Mouse (Mus musculus): ENCODE measurements at regions not wholly inside any gene's neighbourhood (a gene's known extent, or its start where the extent isn't known, plus 50 kb on each side); places are given as distances from the start of the nearest gene placed in this dataset.

DNA sequence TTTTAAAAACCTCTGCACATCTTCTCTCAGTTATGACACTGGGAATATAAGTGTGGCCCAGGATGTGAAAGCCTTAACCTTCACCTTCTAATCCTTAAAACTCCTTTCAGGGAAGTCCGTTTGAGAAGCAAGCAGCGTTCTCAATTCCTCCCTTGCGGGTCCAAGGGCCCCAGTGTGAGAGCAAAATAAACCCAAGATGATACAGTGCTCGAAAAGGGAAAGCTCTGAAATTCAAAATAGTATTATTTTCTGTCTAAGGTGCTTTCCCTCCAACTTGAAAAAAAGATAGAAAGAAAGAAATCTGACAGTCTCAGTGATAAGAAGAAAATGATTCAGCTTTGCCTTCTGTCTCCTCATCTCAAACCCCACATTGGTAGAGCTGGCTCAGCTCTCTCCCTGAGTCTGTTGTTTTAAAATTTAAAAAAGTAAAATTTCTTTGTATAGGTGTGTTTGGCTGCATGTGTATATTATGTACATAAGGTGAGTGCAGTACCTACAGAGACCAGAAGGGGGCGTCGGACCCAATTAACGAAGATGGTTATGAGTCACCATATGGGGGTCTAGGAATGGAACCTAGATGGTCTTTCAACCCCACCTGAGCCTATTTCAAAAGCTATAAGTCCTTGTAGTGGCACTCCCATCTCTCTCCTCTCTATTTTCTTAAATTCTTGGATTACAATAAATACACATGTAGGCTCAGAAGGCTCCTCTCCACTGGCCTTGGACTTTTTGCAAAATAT is 222.3 kb upstream of the Spdye4c start:
- H3K27me3 ChIP-seq (replicated peaks; ENCODE audit: control insufficient read depth, insufficient read depth, low read length): no peaks in the 10 kb centered on the region
- no peak overlapping the region for H3K9ac ChIP-seq (ENCODE audit: low read depth, low read length)
- H3K9me3 ChIP-seq (ENCODE audit: control insufficient read depth, low read length): no peaks in the 10 kb centered on the region
- 73% methylated on average over 7 of the region's 7 CpGs for WGBS
- no peak overlapping the region for H3K4me2 ChIP-seq (ENCODE audit: low read depth, low read length)
- peaks cover 19% of the 10 kb centered on the region for H3K4me1 ChIP-seq (ENCODE audit: control insufficient read depth, insufficient read depth, low read length)
- H3K4me3 ChIP-seq (ENCODE audit: low read depth, low read length): no peak overlapping the region
- no peaks in the 10 kb centered on the region for H3K36me3 ChIP-seq (ENCODE audit: control insufficient read depth, insufficient read depth, low read length)
- DNase-seq (ENCODE audit: low spot score) (no peak), ATAC-seq (ENCODE audit: low read depth) (no peak)
- H3K27ac ChIP-seq (replicated peaks; ENCODE audit: low read depth, low read length): no peak overlapping the region

GRCm38 (mm10) chr2:128370821-128371220 is 220.2 kb upstream of the Spdye4c start:
- no peak overlapping the region for H3K4me2 ChIP-seq (ENCODE audit: low read depth, low read length)
- DNase-seq (ENCODE audit: low spot score): no peak
- H3K4me1 ChIP-seq (ENCODE audit: control insufficient read depth, insufficient read depth, low read length): peaks cover 14% of the 10 kb centered on the region
- H3K9me3 ChIP-seq (ENCODE audit: control insufficient read depth, low read length): no peaks in the 10 kb centered on the region
- H3K27ac ChIP-seq (replicated peaks; ENCODE audit: low read depth, low read length): no peak overlapping the region
- ATAC-seq (ENCODE audit: low read depth): no peak
- H3K4me3 ChIP-seq (ENCODE audit: low read depth, low read length): no peak overlapping the region
- H3K36me3 ChIP-seq (ENCODE audit: control insufficient read depth, insufficient read depth, low read length): no peaks in the 10 kb centered on the region
- no peaks in the 10 kb centered on the region for H3K27me3 ChIP-seq (replicated peaks; ENCODE audit: control insufficient read depth, insufficient read depth, low read length)
- H3K9ac ChIP-seq (ENCODE audit: low read depth, low read length): no peak overlapping the region
- WGBS: 73% methylated on average over 10 of the region's 10 CpGs

- H3K9ac ChIP-seq (ENCODE audit: low read depth, low read length): no peak overlapping the region
- H3K4me3 ChIP-seq (ENCODE audit: low read depth, low read length): no peak overlapping the region
- no peak overlapping the region for H3K4me2 ChIP-seq (ENCODE audit: low read depth, low read length)
- H3K4me1 ChIP-seq (ENCODE audit: control insufficient read depth, insufficient read depth, low read length): peaks cover 14% of the 10 kb centered on the region
- H3K9me3 ChIP-seq (ENCODE audit: control insufficient read depth, low read length): no peaks in the 10 kb centered on the region
- no peaks in the 10 kb centered on the region for H3K27me3 ChIP-seq (replicated peaks; ENCODE audit: control insufficient read depth, insufficient read depth, low read length)
- no peaks in the 10 kb centered on the region for H3K36me3 ChIP-seq (ENCODE audit: control insufficient read depth, insufficient read depth, low read length)
- 72% methylated on average over 13 of the region's 13 CpGs for WGBS
- ATAC-seq (ENCODE audit: low read depth) (no peak), DNase-seq (ENCODE audit: low spot score) (no peak)
- no peak overlapping the region for H3K27ac ChIP-seq (replicated peaks; ENCODE audit: low read depth, low read length)
These were observed 218.8 kb upstream of the Spdye4c start for GRCm38 (mm10) chr2:128372204-128372603.

- WGBS: 45% methylated on average over 12 of the region's 12 CpGs
- Histone ChIP-seq H3K27ac (replicated peaks; ENCODE audit: low read depth, low read length) (no peak overlapping the region; the same call in 1 of the 2 replicates), H3K27me3 (replicated peaks; ENCODE audit: control insufficient read depth, insufficient read depth, low read length) (no peaks in the 10 kb centered on the region), H3K4me2 (ENCODE audit: low read depth, low read length) (no peak overlapping the region), H3K9me3 (ENCODE audit: control insufficient read depth, low read length) (no peaks in the 10 kb centered on the region), H3K4me3 (ENCODE audit: low read depth, low read length) (no peak overlapping the region), H3K4me1 (ENCODE audit: control insufficient read depth, insufficient read depth, low read length) (peaks cover 14% of the 10 kb centered on the region), H3K36me3 (ENCODE audit: control insufficient read depth, insufficient read depth, low read length) (no peaks in the 10 kb centered on the region), H3K9ac (ENCODE audit: low read depth, low read length) (no peak overlapping the region)
- DNase-seq (ENCODE audit: low spot score): no peak
- no peak for ATAC-seq (ENCODE audit: low read depth)
These were observed 217.4 kb upstream of the Spdye4c start for GRCm38 (mm10) chr2:128373363-128374252.

GRCm38 (mm10) chr2:128374253-128374566 is 216.8 kb upstream of the Spdye4c start:
- no peaks in the 10 kb centered on the region for H3K9me3 ChIP-seq (ENCODE audit: control insufficient read depth, low read length)
- H3K36me3 ChIP-seq (ENCODE audit: control insufficient read depth, insufficient read depth, low read length): no peaks in the 10 kb centered on the region
- DNase-seq (ENCODE audit: low spot score): no peak
- H3K27ac ChIP-seq (replicated peaks; ENCODE audit: low read depth, low read length): no peak overlapping the region
- no peak overlapping the region for H3K4me3 ChIP-seq (ENCODE audit: low read depth, low read length)
- H3K4me2 ChIP-seq (ENCODE audit: low read depth, low read length): no peak overlapping the region
- ATAC-seq (ENCODE audit: low read depth): no peak
- H3K4me1 ChIP-seq (ENCODE audit: control insufficient read depth, insufficient read depth, low read length): peaks cover 14% of the 10 kb centered on the region
- H3K9ac ChIP-seq (ENCODE audit: low read depth, low read length): no peak overlapping the region
- H3K27me3 ChIP-seq (replicated peaks; ENCODE audit: control insufficient read depth, insufficient read depth, low read length): no peaks in the 10 kb centered on the region
- WGBS: 94% methylated on average over 2 of the region's 2 CpGs

GRCm38 (mm10) chr2:128374926-128375325 is 216.1 kb upstream of the Spdye4c start:
- Histone ChIP-seq H3K9me3 (ENCODE audit: control insufficient read depth, low read length) (no peaks in the 10 kb centered on the region), H3K4me2 (ENCODE audit: low read depth, low read length) (no peak overlapping the region), H3K27ac (replicated peaks; ENCODE audit: low read depth, low read length) (no peak overlapping the region), H3K4me1 (ENCODE audit: control insufficient read depth, insufficient read depth, low read length) (peaks cover 14% of the 10 kb centered on the region), H3K9ac (ENCODE audit: low read depth, low read length) (no peak overlapping the region), H3K36me3 (ENCODE audit: control insufficient read depth, insufficient read depth, low read length) (no peaks in the 10 kb centered on the region), H3K4me3 (ENCODE audit: low read depth, low read length) (no peak overlapping the region), H3K27me3 (replicated peaks; ENCODE audit: control insufficient read depth, insufficient read depth, low read length) (no peaks in the 10 kb centered on the region)
- DNase-seq (ENCODE audit: low spot score) (no peak), ATAC-seq (ENCODE audit: low read depth) (no peak)
- 97% methylated on average over 5 of the region's 5 CpGs for WGBS

DNA sequence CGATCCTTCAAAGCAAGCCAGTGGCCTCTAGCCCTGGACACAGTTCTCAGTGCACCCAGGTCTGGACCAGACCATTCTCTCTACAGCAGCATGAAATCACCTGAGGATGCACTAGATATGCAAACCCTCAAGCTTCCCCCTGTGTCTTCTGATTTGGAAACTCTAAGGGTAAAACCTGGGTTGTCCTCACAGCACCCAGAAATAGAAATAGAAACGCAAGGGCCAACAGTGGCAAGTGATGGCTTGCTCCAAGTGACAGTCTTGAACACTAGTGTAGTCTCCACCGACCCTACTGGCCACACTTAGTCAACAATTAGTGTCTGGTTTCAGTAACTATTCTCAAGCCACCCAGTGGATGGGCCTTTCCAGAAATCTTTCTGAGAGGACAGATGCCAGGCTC is 215.2 kb upstream of the Spdye4c start:
- peaks cover 13% of the 10 kb centered on the region for H3K4me1 ChIP-seq (ENCODE audit: control insufficient read depth, insufficient read depth, low read length)
- ATAC-seq (ENCODE audit: low read depth) (no peak), DNase-seq (ENCODE audit: low spot score) (no peak)
- H3K27me3 ChIP-seq (replicated peaks; ENCODE audit: control insufficient read depth, insufficient read depth, low read length): no peaks in the 10 kb centered on the region
- H3K36me3 ChIP-seq (ENCODE audit: control insufficient read depth, insufficient read depth, low read length): no peaks in the 10 kb centered on the region
- no peak overlapping the region for H3K4me2 ChIP-seq (ENCODE audit: low read depth, low read length)
- no peak overlapping the region for H3K9ac ChIP-seq (ENCODE audit: low read depth, low read length)
- no peak overlapping the region for H3K27ac ChIP-seq (replicated peaks; ENCODE audit: low read depth, low read length)
- no peak overlapping the region for H3K4me3 ChIP-seq (ENCODE audit: low read depth, low read length)
- H3K9me3 ChIP-seq (ENCODE audit: control insufficient read depth, low read length): no peaks in the 10 kb centered on the region
- WGBS: 86% methylated on average over 3 of the region's 3 CpGs

GRCm38 (mm10) chr2:128377176-128377575 is 213.8 kb upstream of the Spdye4c start:
- Histone ChIP-seq H3K9ac (ENCODE audit: low read depth, low read length) (no peak overlapping the region), H3K4me2 (ENCODE audit: low read depth, low read length) (no peak overlapping the region), H3K27ac (replicated peaks; ENCODE audit: low read depth, low read length) (no peak overlapping the region), H3K4me1 (ENCODE audit: control insufficient read depth, insufficient read depth, low read length) (peaks cover 10% of the 10 kb centered on the region), H3K36me3 (ENCODE audit: control insufficient read depth, insufficient read depth, low read length) (no peaks in the 10 kb centered on the region), H3K9me3 (ENCODE audit: control insufficient read depth, low read length) (no peaks in the 10 kb centered on the region), H3K4me3 (ENCODE audit: low read depth, low read length) (no peak overlapping the region), H3K27me3 (replicated peaks; ENCODE audit: control insufficient read depth, insufficient read depth, low read length) (no peaks in the 10 kb centered on the region)
- DNase-seq (ENCODE audit: low spot score) (no peak), ATAC-seq (ENCODE audit: low read depth) (no peak)
- WGBS: 64% methylated on average over 6 of the region's 6 CpGs

Measured in embryonic facial prominence, embryonic 14.5 days (tissue).